Mouse (Mus musculus): Measurements from ENCODE around the gene Arhgdib. TPM values are rescaled to one million over a fixed set of nuclear protein-coding genes. Genes with fewer than 3 reads are reported as not detected.

Arhgdib gene
- polyA plus RNA-seq, 1 experiment from 2014 or later, result 6.9 TPM

DNA sequence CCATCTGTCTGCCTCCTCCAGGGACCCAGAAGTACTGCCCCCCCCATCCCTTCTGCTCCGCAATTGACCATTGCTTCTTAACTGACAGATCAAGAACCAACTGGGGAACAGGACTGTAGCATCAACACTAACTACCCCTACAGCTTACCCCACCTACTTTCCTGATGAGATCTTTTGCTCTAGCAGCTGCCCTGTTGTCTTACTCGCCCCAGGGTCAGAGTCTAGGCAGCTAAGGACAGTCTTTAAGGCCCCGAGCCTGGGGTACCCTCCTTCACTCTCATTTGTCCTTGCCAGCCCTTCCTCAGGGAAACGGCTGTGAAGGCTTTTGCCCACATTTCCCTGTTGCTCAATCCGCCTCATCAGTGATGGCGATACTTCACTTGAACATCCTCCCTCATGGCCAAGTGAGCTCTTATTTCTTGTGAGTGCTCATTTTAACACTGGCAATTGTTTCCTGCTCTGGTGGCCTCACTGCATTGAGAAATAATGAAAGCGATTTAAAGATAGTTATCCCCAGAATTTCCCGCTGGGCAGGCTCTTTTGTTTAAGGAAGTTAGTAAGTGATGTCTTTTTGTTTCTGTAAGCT is 37.7 kb downstream of the Arhgdib start:
- H3K27me3 ChIP-seq (ENCODE audit: control insufficient read depth, insufficient read depth, low read length), result no peaks in the 10 kb centered on the region
- no peak overlapping the region for H3K4me2 ChIP-seq (ENCODE audit: low read depth, low read length)
- WGBS, result 66% methylated on average over 8 of the region's 8 CpGs
- no peak overlapping the region for H3K27ac ChIP-seq (ENCODE audit: low read depth, low read length)
- no peak for ATAC-seq (ENCODE audit: low read depth)
- H3K36me3 ChIP-seq (ENCODE audit: control insufficient read depth, insufficient read depth, low read length), result no peaks in the 10 kb centered on the region
- no peaks in the 10 kb centered on the region for H3K9me3 ChIP-seq (ENCODE audit: control insufficient read depth, low read length)
- H3K4me3 ChIP-seq (ENCODE audit: low read depth, low read length), result no peak overlapping the region
- H3K4me1 ChIP-seq (ENCODE audit: control insufficient read depth, insufficient read depth, low read length), result no peaks in the 10 kb centered on the region
- H3K9ac ChIP-seq (replicated peaks; ENCODE audit: low read depth, low read length), result no peak overlapping the region

DNA sequence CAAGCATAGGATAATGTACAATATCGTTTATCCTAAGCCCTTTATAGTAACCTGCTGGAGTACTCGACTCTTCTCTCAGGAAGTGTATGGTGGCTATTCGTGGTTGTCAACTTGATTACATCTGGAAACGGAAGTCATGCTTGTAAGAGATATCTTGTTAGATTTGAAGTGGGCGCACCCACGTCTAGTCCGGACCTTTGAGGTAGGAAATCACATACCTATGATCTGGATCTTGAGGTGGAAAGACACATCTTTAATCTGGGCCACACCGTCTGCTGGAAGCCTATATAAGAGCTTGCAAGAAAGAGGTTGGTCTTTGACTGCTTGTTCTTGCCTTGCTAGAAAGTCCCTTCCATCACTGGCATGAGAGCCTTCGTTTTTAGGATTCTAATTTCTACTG is 39.2 kb downstream of the Arhgdib start:
- 91% methylated on average over 9 of the region's 9 CpGs for WGBS
- H3K9me3 ChIP-seq (ENCODE audit: control insufficient read depth, low read length), result no peaks in the 10 kb centered on the region
- no peaks in the 10 kb centered on the region for H3K36me3 ChIP-seq (ENCODE audit: control insufficient read depth, insufficient read depth, low read length)
- ATAC-seq (ENCODE audit: low read depth), result no peak
- H3K9ac ChIP-seq (replicated peaks; ENCODE audit: low read depth, low read length), result no peak overlapping the region
- H3K4me1 ChIP-seq (ENCODE audit: control insufficient read depth, insufficient read depth, low read length), result no peaks in the 10 kb centered on the region
- no peaks in the 10 kb centered on the region for H3K27me3 ChIP-seq (ENCODE audit: control insufficient read depth, insufficient read depth, low read length)
- no peak overlapping the region for H3K4me3 ChIP-seq (ENCODE audit: low read depth, low read length)
- no peak overlapping the region for H3K4me2 ChIP-seq (ENCODE audit: low read depth, low read length)
- no peak overlapping the region for H3K27ac ChIP-seq (ENCODE audit: low read depth, low read length)

- 87% methylated on average over 2 of the region's 2 CpGs for WGBS
- no peak overlapping the region for H3K4me3 ChIP-seq (ENCODE audit: low read depth, low read length)
- H3K36me3 ChIP-seq (ENCODE audit: control insufficient read depth, insufficient read depth, low read length), result no peaks in the 10 kb centered on the region
- H3K27me3 ChIP-seq (ENCODE audit: control insufficient read depth, insufficient read depth, low read length), result no peaks in the 10 kb centered on the region
- H3K9me3 ChIP-seq (ENCODE audit: control insufficient read depth, low read length), result no peaks in the 10 kb centered on the region
- H3K27ac ChIP-seq (ENCODE audit: low read depth, low read length), result no peak overlapping the region
- no peak for ATAC-seq (ENCODE audit: low read depth)
- H3K4me1 ChIP-seq (ENCODE audit: control insufficient read depth, insufficient read depth, low read length), result no peaks in the 10 kb centered on the region
- H3K4me2 ChIP-seq (ENCODE audit: low read depth, low read length), result no peak overlapping the region
- no peak overlapping the region for H3K9ac ChIP-seq (replicated peaks; ENCODE audit: low read depth, low read length)
These were observed 40.7 kb downstream of the Arhgdib start for GRCm38 (mm10) chr6:136901010-136901409.

DNA sequence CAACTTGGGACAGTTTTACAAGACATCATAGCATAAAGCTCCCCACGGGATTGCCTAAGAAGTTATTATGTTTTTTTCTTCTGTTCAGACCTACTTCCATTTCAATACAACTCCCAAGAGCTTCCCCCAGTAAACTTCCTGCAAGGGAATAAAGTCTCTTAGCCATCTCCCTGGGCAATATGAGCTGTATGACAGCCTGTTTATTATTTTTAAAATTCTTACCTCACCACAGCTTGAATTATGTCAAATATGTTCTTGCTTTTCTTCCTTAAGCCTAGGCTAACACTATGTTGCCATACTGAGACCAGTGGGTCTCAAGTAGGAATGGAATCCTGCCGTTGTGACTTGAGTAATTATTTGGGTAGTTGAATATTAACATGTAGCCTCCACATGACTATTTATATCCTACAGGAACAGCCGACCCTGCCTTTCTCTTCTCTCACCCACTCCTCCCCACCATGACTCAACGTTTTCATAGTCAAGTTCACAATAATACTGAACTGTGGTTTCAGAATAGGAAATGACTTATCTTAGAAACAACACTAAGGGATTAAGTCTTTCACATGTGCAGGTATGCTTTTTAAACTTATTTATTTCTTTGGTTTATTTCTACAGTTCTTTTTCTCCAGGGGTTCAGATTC is 41.2 kb downstream of the Arhgdib start:
- no peaks in the 10 kb centered on the region for H3K9me3 ChIP-seq (ENCODE audit: control insufficient read depth, low read length)
- no peak overlapping the region for H3K27ac ChIP-seq (ENCODE audit: low read depth, low read length)
- H3K36me3 ChIP-seq (ENCODE audit: control insufficient read depth, insufficient read depth, low read length), result no peaks in the 10 kb centered on the region
- no peak overlapping the region for H3K4me2 ChIP-seq (ENCODE audit: low read depth, low read length)
- WGBS, result 82% methylated on average over 4 of the region's 4 CpGs
- no peak overlapping the region for H3K4me3 ChIP-seq (ENCODE audit: low read depth, low read length)
- H3K4me1 ChIP-seq (ENCODE audit: control insufficient read depth, insufficient read depth, low read length), result no peaks in the 10 kb centered on the region
- no peak for ATAC-seq (ENCODE audit: low read depth)
- no peaks in the 10 kb centered on the region for H3K27me3 ChIP-seq (ENCODE audit: control insufficient read depth, insufficient read depth, low read length)
- no peak overlapping the region for H3K9ac ChIP-seq (replicated peaks; ENCODE audit: low read depth, low read length)

DNA sequence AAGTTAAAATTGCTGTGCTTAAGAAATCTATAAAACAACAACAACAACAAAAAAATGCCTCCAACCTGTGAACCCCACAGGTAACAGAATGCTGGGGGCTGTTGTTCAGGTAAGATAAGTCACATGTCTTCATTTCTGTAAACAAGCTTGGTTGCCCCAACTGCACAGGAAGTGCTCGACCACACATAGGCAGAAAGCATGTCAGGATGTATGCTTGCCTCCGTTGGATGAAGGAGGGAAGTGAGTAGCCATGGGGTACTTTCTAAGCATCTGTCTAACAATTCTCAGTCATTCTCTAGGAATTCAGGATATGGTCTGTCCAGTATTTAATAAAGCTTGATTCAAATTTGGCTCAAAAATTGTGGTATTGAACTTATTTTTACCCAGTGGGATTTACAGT is 42.7 kb downstream of the Arhgdib start:
- Histone ChIP-seq H3K9ac (replicated peaks; ENCODE audit: low read depth, low read length) (no peak overlapping the region), H3K36me3 (ENCODE audit: control insufficient read depth, insufficient read depth, low read length) (no peaks in the 10 kb centered on the region), H3K4me3 (ENCODE audit: low read depth, low read length) (no peak overlapping the region), H3K4me1 (ENCODE audit: control insufficient read depth, insufficient read depth, low read length) (no peaks in the 10 kb centered on the region), H3K27ac (ENCODE audit: low read depth, low read length) (no peak overlapping the region), H3K9me3 (ENCODE audit: control insufficient read depth, low read length) (no peaks in the 10 kb centered on the region), H3K27me3 (ENCODE audit: control insufficient read depth, insufficient read depth, low read length) (no peaks in the 10 kb centered on the region), H3K4me2 (ENCODE audit: low read depth, low read length) (no peak overlapping the region)
- 84% methylated on average over 2 of the region's 2 CpGs for WGBS
- ATAC-seq (ENCODE audit: low read depth), result no peak

DNA sequence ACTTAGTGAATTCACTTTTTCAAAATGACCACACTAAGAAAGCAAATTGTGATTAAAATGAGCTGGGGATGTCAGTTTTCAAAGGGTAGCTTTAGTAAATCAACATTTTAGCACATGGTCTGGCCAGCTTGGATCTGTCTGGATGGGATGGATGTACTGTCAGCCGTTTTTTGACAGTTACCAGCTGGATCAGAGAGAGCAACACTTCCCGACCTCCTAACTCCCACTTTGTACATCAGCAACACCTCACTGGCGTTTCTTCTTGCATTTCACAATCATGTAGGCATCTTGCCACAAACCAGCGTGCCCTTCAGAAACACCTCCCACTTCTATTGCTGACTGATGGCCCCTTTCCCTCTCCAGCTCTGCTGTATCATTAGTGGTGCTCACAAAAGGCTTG is 43.5 kb downstream of the Arhgdib start:
- Histone ChIP-seq H3K27ac (ENCODE audit: low read depth, low read length) (no peak overlapping the region), H3K36me3 (ENCODE audit: control insufficient read depth, insufficient read depth, low read length) (no peaks in the 10 kb centered on the region), H3K4me3 (ENCODE audit: low read depth, low read length) (no peak overlapping the region), H3K9ac (replicated peaks; ENCODE audit: low read depth, low read length) (no peak overlapping the region), H3K27me3 (ENCODE audit: control insufficient read depth, insufficient read depth, low read length) (no peaks in the 10 kb centered on the region), H3K4me2 (ENCODE audit: low read depth, low read length) (no peak overlapping the region), H3K4me1 (ENCODE audit: control insufficient read depth, insufficient read depth, low read length) (no peaks in the 10 kb centered on the region), H3K9me3 (ENCODE audit: control insufficient read depth, low read length) (no peaks in the 10 kb centered on the region)
- ATAC-seq (ENCODE audit: low read depth), result no peak
- 69% methylated on average over 4 of the region's 4 CpGs for WGBS

DNA sequence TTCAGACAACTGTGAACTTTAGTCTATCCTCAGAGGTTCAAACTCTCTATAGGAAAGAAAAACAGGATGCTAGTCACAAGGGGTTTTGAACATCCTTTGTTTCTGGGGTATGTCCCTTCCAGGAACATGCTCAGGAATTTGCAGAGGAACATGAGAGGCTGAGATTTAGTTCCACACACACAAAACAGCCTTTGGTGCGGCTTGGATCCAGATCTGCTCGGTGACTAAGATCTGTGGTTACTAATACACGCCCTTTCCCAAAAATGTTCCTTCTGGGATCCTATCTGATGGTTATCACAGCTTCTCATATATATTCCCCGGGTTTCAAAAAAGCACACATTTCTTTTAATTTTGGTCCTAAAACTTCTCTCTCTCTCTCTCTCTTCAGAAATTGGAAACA is 43.9 kb downstream of the Arhgdib start:
- Histone ChIP-seq H3K4me2 (ENCODE audit: low read depth, low read length) (no peak overlapping the region), H3K36me3 (ENCODE audit: control insufficient read depth, insufficient read depth, low read length) (no peaks in the 10 kb centered on the region), H3K9me3 (ENCODE audit: control insufficient read depth, low read length) (no peaks in the 10 kb centered on the region), H3K27ac (ENCODE audit: low read depth, low read length) (no peak overlapping the region), H3K4me3 (ENCODE audit: low read depth, low read length) (no peak overlapping the region), H3K27me3 (ENCODE audit: control insufficient read depth, insufficient read depth, low read length) (no peaks in the 10 kb centered on the region), H3K4me1 (ENCODE audit: control insufficient read depth, insufficient read depth, low read length) (no peaks in the 10 kb centered on the region), H3K9ac (replicated peaks; ENCODE audit: low read depth, low read length) (no peak overlapping the region)
- 87% methylated on average over 4 of the region's 4 CpGs for WGBS
- no peak for ATAC-seq (ENCODE audit: low read depth)

DNA sequence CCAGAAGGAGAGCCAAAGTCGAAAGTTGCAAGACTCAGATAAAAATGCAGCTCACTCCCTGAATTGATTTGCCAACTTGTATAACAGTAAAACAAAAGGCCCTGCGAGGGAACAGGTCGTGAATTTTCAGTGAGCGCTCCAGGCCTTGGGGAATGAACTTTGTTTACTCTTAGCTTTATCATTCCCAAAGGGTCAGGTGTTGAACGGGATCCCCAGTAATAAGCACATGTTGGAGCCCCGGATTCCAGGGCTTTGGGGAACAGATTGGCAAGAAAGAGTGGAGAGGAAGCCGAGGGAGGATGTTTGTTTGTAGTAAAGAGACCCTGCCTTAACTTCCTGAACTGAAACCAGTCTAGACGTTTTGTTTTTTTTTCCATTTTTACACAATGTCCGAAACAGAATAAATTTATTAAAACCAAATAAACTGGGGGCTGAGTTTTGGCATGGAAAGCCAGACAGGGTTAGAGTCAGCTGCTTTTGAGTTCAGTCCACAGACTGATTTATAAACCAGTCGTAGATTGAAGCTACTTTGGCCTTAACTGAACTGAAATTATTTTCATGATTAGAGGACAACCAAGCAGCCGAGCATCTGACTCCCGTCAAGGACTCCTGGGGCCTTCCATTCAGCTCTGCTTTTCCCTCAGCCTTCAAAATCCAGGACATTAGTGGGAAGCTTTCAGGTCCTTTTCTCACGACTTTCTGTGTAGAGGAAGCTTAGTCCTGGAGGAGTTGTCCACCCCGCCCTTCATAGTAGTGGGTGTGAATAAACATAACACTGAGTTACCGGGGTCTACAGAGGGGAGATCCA is 47.0 kb downstream of the Arhgdib start:
- Histone ChIP-seq H3K4me2 (ENCODE audit: low read depth, low read length) (no peak overlapping the region), H3K9ac (replicated peaks; ENCODE audit: low read depth, low read length) (no peak overlapping the region), H3K36me3 (ENCODE audit: control insufficient read depth, insufficient read depth, low read length) (no peaks in the 10 kb centered on the region), H3K27ac (ENCODE audit: low read depth, low read length) (no peak overlapping the region), H3K27me3 (ENCODE audit: control insufficient read depth, insufficient read depth, low read length) (no peaks in the 10 kb centered on the region), H3K9me3 (ENCODE audit: control insufficient read depth, low read length) (no peaks in the 10 kb centered on the region), H3K4me1 (ENCODE audit: control insufficient read depth, insufficient read depth, low read length) (no peaks in the 10 kb centered on the region), H3K4me3 (ENCODE audit: low read depth, low read length) (no peak overlapping the region)
- ATAC-seq (ENCODE audit: low read depth), result no peak
- 67% methylated on average over 15 of the region's 15 CpGs for WGBS

- no peaks in the 10 kb centered on the region for H3K36me3 ChIP-seq (ENCODE audit: control insufficient read depth, insufficient read depth, low read length)
- H3K27ac ChIP-seq (ENCODE audit: low read depth, low read length), result no peak overlapping the region
- no peaks in the 10 kb centered on the region for H3K4me1 ChIP-seq (ENCODE audit: control insufficient read depth, insufficient read depth, low read length)
- H3K4me2 ChIP-seq (ENCODE audit: low read depth, low read length), result no peak overlapping the region
- no peak overlapping the region for H3K4me3 ChIP-seq (ENCODE audit: low read depth, low read length)
- 92% methylated on average over 2 of the region's 2 CpGs for WGBS
- ATAC-seq (ENCODE audit: low read depth), result no peak
- no peaks in the 10 kb centered on the region for H3K9me3 ChIP-seq (ENCODE audit: control insufficient read depth, low read length)
- H3K27me3 ChIP-seq (ENCODE audit: control insufficient read depth, insufficient read depth, low read length), result no peaks in the 10 kb centered on the region
- H3K9ac ChIP-seq (replicated peaks; ENCODE audit: low read depth, low read length), result no peak overlapping the region
These were observed 49.7 kb downstream of the Arhgdib start for GRCm38 (mm10) chr6:136892002-136892401.
